Mouse (Mus musculus): ENCODE results near the gene Chrna4. TPM values are rescaled to one million over a fixed set of nuclear protein-coding genes. Genes with fewer than 3 reads are reported as not detected.

Chrna4 gene
- polyA plus RNA-seq, 1 experiment from 2014 or later, result 1.2 TPM

- WGBS, result 65% methylated on average over 1 of the region's 1 CpGs
Observed at GRCm38 (mm10) chr2:180988948-180989347, 54.4 kb downstream of the Chrna4 start.

DNA sequence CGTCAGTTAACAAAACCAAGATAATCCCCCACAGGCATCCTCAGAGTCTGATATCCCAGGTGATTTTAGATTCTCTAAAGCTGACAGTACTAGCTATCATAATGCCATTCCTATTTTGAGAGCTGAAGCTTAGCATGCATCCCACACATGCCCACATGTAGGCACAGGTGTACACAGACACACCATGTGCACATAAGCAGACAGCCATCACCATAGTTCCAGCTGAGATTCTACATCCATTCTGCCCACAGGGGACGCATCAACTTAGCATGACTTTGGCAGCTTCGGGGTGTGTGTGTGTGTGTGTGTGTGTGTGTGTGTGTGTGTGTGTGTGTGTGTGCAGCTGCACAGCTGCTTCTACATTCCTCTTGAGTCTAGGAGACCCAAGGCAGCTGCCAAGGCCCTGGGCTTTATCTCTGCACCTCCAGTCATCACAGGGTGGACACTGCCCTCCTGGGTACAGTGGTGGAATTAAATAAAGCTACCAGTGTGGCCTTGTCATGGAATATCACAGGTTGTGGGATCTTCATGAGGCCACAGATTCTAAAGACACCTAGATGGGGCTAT, 54.9 kb downstream of the Chrna4 start:
- Histone ChIP-seq H3K9me3 (ENCODE audit: control insufficient read depth, low read length) (no peaks in the 10 kb centered on the region), H3K27me3 (replicated peaks; ENCODE audit: control insufficient read depth, insufficient read depth, low read length) (no peaks in the 10 kb centered on the region), H3K36me3 (ENCODE audit: control insufficient read depth, insufficient read depth, low read length) (no peaks in the 10 kb centered on the region), H3K27ac (ENCODE audit: low read depth, low read length) (no peak overlapping the region), H3K4me2 (no peak overlapping the region), H3K9ac (ENCODE audit: low read depth, low read length) (no peak overlapping the region), H3K4me3 (ENCODE audit: low read depth, low read length) (no peak overlapping the region), H3K4me1 (replicated peaks; ENCODE audit: control insufficient read depth, insufficient read depth, low read length) (no peaks in the 10 kb centered on the region)
- DNase-seq (ENCODE audit: low spot score) (no peak), ATAC-seq (replicated peaks; ENCODE audit: low FRiP score) (no peak)
- 78% methylated on average over 3 of the region's 3 CpGs for WGBS

More at GRCm38 (mm10) chr2:180988948-180989347, 54.4 kb downstream of the Chrna4 start:
- Histone ChIP-seq H3K4me1 (replicated peaks; ENCODE audit: control insufficient read depth, insufficient read depth, low read length) (no peaks in the 10 kb centered on the region), H3K4me3 (ENCODE audit: low read depth, low read length) (no peak overlapping the region), H3K36me3 (ENCODE audit: control insufficient read depth, insufficient read depth, low read length) (no peaks in the 10 kb centered on the region), H3K27ac (ENCODE audit: low read depth, low read length) (no peak overlapping the region), H3K27me3 (replicated peaks; ENCODE audit: control insufficient read depth, insufficient read depth, low read length) (0 out of 2 replicates have a peak, but pooled peaks cover under 1% of the 10 kb centered on the region), H3K4me2 (no peak overlapping the region), H3K9me3 (ENCODE audit: control insufficient read depth, low read length) (no peaks in the 10 kb centered on the region), H3K9ac (ENCODE audit: low read depth, low read length) (no peak overlapping the region)
- DNase-seq (ENCODE audit: low spot score) (no peak), ATAC-seq (replicated peaks; ENCODE audit: low FRiP score) (no peak)

- Histone ChIP-seq H3K9ac (ENCODE audit: low read depth, low read length) (no peak overlapping the region), H3K9me3 (ENCODE audit: control insufficient read depth, low read length) (no peaks in the 10 kb centered on the region), H3K4me3 (ENCODE audit: low read depth, low read length) (no peak overlapping the region), H3K27ac (ENCODE audit: low read depth, low read length) (no peak overlapping the region), H3K36me3 (ENCODE audit: control insufficient read depth, insufficient read depth, low read length) (no peaks in the 10 kb centered on the region; the same call in 1 of the 2 replicates), H3K27me3 (replicated peaks; ENCODE audit: control insufficient read depth, insufficient read depth, low read length) (no peaks in the 10 kb centered on the region), H3K4me1 (replicated peaks; ENCODE audit: control insufficient read depth, insufficient read depth, low read length) (no peaks in the 10 kb centered on the region), H3K4me2 (no peak overlapping the region)
- ATAC-seq (replicated peaks; ENCODE audit: low FRiP score) (no peak), DNase-seq (ENCODE audit: low spot score) (no peak)
- WGBS, result 81% methylated on average over 5 of the region's 5 CpGs
Observed at GRCm38 (mm10) chr2:180987432-180988030, 55.8 kb downstream of the Chrna4 start.

- no peaks in the 10 kb centered on the region for H3K4me1 ChIP-seq (replicated peaks; ENCODE audit: control insufficient read depth, insufficient read depth, low read length)
- 70% methylated on average over 1 of the region's 1 CpGs for WGBS
- H3K4me3 ChIP-seq (ENCODE audit: low read depth, low read length), result no peak overlapping the region
- no peaks in the 10 kb centered on the region for H3K9me3 ChIP-seq (ENCODE audit: control insufficient read depth, low read length)
- H3K9ac ChIP-seq (ENCODE audit: low read depth, low read length), result no peak overlapping the region
- H3K36me3 ChIP-seq (ENCODE audit: control insufficient read depth, insufficient read depth, low read length), result peaks cover 4% of the 10 kb centered on the region; the same call in 1 of the 2 replicates
- no peaks in the 10 kb centered on the region for H3K27me3 ChIP-seq (replicated peaks; ENCODE audit: control insufficient read depth, insufficient read depth, low read length)
- no peak for ATAC-seq (replicated peaks; ENCODE audit: low FRiP score)
- no peak for DNase-seq (ENCODE audit: low spot score)
- no peak overlapping the region for H3K27ac ChIP-seq (ENCODE audit: low read depth, low read length)
- H3K4me2 ChIP-seq, result no peak overlapping the region
Observed at GRCm38 (mm10) chr2:180987001-180987400, 56.3 kb downstream of the Chrna4 start.

GRCm38 (mm10) chr2:180986449-180986848, 56.9 kb downstream of the Chrna4 start, which contains the start of gene Col20a1:
TSS of gene Col20a1 (plus strand) at chr2:180986535.
- no peaks in the 10 kb centered on the region for H3K27me3 ChIP-seq (replicated peaks; ENCODE audit: control insufficient read depth, insufficient read depth, low read length)
- H3K9me3 ChIP-seq (ENCODE audit: control insufficient read depth, low read length), result no peaks in the 10 kb centered on the region
- 60% methylated on average over 2 of the region's 2 CpGs for WGBS
- no peak within 1 kb of the TSS for H3K4me3 ChIP-seq (ENCODE audit: low read depth, low read length)
- H3K4me2 ChIP-seq, result no peak within 1 kb of the TSS
- DNase-seq (ENCODE audit: low spot score) (no peak), ATAC-seq (replicated peaks; ENCODE audit: low FRiP score) (no peak)
- H3K4me1 ChIP-seq (replicated peaks; ENCODE audit: control insufficient read depth, insufficient read depth, low read length), result no peaks in the 10 kb centered on the region
- H3K9ac ChIP-seq (ENCODE audit: low read depth, low read length), result no peak within 1 kb of the TSS
- H3K36me3 ChIP-seq (ENCODE audit: control insufficient read depth, insufficient read depth, low read length), result peaks cover 9% of the 10 kb centered on the region; the same call in 1 of the 2 replicates
- H3K27ac ChIP-seq (ENCODE audit: low read depth, low read length), result no peak within 1 kb of the TSS

DNA sequence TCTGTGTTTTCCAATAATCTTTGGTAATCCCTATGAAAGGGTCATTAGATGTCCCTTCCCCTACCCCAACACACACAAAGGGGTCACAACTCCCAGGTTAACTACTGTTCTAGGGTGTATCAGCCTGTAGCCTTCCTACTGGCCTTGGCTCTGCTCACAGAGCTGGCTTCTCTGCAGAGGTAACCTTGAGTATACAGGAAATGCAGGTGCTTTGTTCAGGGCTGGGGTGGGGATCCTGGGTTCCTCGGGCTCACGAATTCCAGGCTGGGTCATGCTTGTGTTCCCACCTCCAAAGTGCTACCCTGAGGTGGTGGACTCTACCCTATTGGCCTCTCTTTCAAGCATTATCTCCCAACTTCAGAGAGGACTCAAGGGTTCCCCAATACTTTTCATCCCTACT, 57.7 kb downstream of the Chrna4 start:
- ATAC-seq (replicated peaks; ENCODE audit: low FRiP score), result no peak
- Histone ChIP-seq H3K9me3 (ENCODE audit: control insufficient read depth, low read length) (no peaks in the 10 kb centered on the region), H3K27ac (ENCODE audit: low read depth, low read length) (no peak overlapping the region), H3K36me3 (ENCODE audit: control insufficient read depth, insufficient read depth, low read length) (peaks cover 14% of the 10 kb centered on the region; the same call in 1 of the 2 replicates), H3K9ac (ENCODE audit: low read depth, low read length) (no peak overlapping the region), H3K4me3 (ENCODE audit: low read depth, low read length) (no peak overlapping the region), H3K4me1 (replicated peaks; ENCODE audit: control insufficient read depth, insufficient read depth, low read length) (no peaks in the 10 kb centered on the region), H3K27me3 (replicated peaks; ENCODE audit: control insufficient read depth, insufficient read depth, low read length) (no peaks in the 10 kb centered on the region), H3K4me2 (no peak overlapping the region)
- no peak for DNase-seq (ENCODE audit: low spot score)
- WGBS, result 78% methylated on average over 2 of the region's 2 CpGs

DNA sequence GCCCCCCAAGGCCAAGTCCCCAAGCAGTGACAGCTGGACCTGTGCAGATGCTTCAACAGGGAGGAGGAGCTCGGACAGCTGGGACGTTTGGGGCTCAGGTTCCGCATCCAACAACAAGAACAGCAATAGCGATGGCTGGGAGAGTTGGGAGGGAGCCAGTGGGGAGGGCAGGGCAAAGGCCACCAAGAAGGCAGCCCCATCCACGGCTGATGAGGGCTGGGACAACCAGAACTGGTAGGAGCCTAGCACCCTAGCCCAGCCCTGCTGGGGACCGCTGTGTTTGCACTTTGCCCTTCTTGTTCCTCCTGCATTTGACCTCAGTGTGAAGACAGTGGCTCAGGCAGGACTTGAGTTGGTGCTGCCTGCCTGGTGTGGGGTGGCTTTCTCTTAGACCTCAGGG, 62.2 kb downstream of the Chrna4 start:
- H3K4me2 ChIP-seq, result no peak overlapping the region
- no peaks in the 10 kb centered on the region for H3K27me3 ChIP-seq (replicated peaks; ENCODE audit: control insufficient read depth, insufficient read depth, low read length)
- H3K4me3 ChIP-seq (ENCODE audit: low read depth, low read length), result no peak overlapping the region
- ATAC-seq (replicated peaks; ENCODE audit: low FRiP score), result no peak
- H3K27ac ChIP-seq (ENCODE audit: low read depth, low read length), result no peak overlapping the region
- no peaks in the 10 kb centered on the region for H3K9me3 ChIP-seq (ENCODE audit: control insufficient read depth, low read length)
- no peak for DNase-seq (ENCODE audit: low spot score)
- peaks cover 50% of the 10 kb centered on the region for H3K36me3 ChIP-seq (ENCODE audit: control insufficient read depth, insufficient read depth, low read length)
- 91% methylated on average over 6 of the region's 6 CpGs for WGBS
- no peak overlapping the region for H3K9ac ChIP-seq (ENCODE audit: low read depth, low read length)
- H3K4me1 ChIP-seq (replicated peaks; ENCODE audit: control insufficient read depth, insufficient read depth, low read length), result no peaks in the 10 kb centered on the region

Data from liver, embryonic 11.5 days (tissue).